Mouse (Mus musculus): ENCODE data around the gene Asb7.

Asb7 gene

DNA sequence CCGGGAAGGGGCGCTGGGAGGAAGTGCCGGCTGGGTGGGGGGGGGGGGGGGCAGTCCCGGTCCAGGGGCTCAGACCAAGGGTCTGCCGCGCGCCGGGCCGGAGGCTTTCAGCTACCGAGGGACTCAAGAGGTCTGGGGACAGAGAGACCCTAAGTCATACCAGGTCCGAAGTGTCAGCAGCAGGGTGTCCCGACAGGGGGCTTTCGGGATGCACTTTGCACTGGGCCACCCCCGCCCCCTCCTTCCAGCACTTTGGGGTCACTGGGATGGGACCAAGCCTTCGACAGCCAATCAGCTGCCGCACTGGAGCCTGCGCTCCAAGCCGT, at the start of gene Asb7:
Gene Asb7, minus strand, starts transcription at position 303 of the 326 bp plus-strand sequence.
- DNase-seq (ENCODE audit: low read depth in 2 of 2, low spot score in 2 of 2): no peak

DNA sequence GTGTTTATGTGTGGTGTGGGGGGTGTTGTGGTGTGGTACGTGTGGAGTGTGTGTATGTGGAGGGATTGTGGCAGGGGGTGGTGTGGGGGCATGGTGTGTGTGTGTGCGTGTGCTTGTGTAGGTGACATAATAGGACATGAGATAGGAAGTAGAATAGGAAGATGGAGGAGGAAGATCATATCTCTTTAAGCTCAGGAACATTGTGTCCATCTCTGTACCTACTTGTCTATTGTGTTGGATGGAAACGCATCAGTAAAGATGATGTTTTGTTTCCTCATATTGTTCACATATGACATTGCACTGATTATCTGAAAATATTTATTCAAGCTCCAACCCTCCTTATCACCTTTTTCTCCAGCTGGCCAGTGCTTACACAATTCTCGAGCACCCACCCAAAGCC, 48.0 kb upstream of the Asb7 start:
- DNase-seq (ENCODE audit: low read depth in 2 of 2, low spot score in 2 of 2): no peak

DNA sequence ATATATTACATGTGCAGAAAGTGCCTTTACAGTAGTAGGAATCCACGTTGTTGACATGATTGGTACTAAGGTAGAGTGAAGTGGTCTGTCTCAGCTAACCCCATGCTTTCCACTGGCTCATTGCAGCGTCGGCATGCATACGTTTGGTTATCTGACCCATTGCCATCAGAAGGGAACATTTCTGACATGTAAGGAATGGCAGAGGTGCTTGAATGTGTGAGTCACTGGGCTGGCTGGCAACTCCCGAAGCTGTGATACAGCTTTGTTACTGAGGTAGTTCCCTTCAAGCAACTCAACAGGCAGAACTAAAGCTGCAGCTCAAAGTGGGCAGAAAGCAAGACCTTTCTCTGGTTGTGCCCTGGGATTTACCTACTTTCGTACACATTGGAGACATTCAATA, 45.6 kb upstream of the Asb7 start:
- DNase-seq (ENCODE audit: low read depth in 2 of 2, low spot score in 2 of 2): no peak

DNA sequence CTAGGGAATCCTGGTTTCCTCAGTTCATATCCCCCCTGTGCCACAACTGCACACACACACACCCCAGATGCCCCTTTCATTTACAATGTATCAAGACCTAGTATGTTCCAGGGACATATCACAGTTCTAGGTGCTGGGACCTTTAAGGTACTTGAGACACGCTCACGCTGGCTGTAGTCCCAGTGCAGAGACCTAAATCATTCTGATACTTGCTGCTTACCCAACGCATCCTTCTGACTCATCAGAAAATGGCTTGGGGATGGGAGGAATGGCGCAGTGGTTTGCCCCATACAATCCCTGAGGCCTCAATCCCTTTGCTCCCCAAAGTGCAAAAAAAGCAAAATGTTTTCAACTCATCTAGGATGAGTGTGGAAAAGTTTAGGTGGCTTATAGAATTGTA, 45.1 kb upstream of the Asb7 start:
- DNase-seq (ENCODE audit: low read depth in 2 of 2, low spot score in 2 of 2): no peak

GRCm38 (mm10) chr7:66733882-66734281, 44.5 kb upstream of the Asb7 start:
- DNase-seq (ENCODE audit: low read depth in 2 of 2, low spot score in 2 of 2): no peak

- no peak for DNase-seq (ENCODE audit: low read depth in 2 of 2, low spot score in 2 of 2)
These were observed 44.0 kb upstream of the Asb7 start for GRCm38 (mm10) chr7:66733431-66733830.

GRCm38 (mm10) chr7:66729232-66729631, 39.8 kb upstream of the Asb7 start:
- no peak for DNase-seq (ENCODE audit: low read depth in 2 of 2, low spot score in 2 of 2)

DNA sequence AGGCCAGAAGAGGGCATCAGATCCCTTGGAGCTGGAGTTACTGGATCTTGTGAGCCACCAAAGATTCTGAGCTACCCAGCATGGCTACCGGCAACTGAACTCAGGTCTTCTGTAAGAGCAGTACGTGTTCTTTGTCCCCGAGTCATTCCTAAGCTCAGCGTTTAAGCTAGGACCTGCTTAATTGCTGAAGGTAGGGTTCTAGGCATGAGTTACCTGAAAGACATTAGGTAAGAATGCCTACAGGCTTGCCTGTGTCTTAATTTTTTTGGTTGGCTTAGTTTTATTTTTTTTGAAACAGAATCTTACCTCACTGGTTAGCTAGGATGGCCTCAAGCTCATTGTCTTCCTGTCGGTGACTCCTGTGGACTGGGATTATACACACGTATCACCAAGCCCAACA, 38.7 kb upstream of the Asb7 start:
- DNase-seq (ENCODE audit: low read depth in 2 of 2, low spot score in 2 of 2): no peak

DNA sequence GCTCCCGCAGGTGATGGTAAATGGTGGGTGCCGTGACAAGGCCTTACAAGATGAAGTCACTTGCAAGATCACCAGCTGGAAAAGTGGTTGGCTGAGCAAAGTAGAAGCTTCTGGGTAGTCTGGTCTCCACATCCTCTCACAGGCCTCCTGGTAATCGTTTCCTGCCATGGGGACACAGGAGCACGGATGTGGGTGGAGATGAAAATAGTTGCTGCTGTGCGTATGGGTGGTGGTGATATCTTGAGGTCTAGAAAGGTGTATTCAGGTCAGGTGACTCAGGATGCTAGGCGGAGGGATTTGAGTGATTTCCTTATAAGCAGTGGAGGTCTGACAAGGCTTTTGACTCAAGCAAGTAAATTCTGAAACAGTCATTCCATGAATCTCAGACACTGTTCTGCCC, 35.6 kb upstream of the Asb7 start:
- DNase-seq (ENCODE audit: low read depth in 2 of 2, low spot score in 2 of 2): peak in 1 of 2 experiments; percentile 6

GRCm38 (mm10) chr7:66724514-66724913, 35.1 kb upstream of the Asb7 start:
- DNase-seq (ENCODE audit: low read depth in 2 of 2, low spot score in 2 of 2): no peak

DNA sequence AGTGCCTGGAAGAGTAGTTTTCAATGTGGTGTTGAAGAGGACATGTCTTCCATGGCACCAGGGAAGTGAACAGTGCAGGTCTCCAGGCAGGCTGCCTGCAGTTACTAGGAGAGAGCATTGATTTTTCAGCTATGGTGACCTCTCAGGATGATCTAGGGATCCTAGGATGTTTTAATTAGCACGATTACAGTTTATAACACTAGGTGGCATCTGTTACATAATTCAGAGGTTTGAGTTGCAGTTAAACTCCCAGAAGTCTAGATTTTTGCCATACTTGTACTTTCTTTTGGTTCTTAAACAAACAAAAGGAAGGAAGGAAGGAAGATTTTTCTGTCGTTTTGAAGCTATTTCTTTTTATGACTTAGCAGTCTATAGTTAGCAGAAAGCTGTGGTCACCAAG, 21.8 kb upstream of the Asb7 start:
- no peak for DNase-seq (ENCODE audit: low read depth in 2 of 2, low spot score in 2 of 2)

GRCm38 (mm10) chr7:66704631-66705030, 15.2 kb upstream of the Asb7 start:
- no peak for DNase-seq (ENCODE audit: low read depth in 2 of 2, low spot score in 2 of 2)

DNA sequence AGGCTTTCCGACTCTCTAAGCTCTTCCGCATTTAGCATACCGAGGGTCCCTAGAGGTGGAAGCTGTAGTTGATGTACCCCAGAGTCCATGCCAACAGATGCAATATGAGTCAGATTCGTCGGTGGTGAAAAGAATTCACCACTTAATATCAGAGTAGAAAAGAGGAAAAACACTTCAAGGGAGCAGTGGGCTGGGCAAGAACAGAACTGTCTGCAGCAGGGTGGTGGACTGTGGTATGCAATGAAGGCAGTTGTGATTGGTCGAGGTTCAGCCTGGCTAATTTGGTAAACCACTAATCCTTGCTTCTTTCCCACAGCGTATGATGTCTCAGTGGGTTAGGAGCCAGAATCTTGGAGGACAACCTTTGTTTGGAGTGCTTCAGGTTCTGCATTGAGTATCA, 13.3 kb upstream of the Asb7 start:
- no peak for DNase-seq (ENCODE audit: low read depth in 2 of 2, low spot score in 2 of 2)

- no peak for DNase-seq (ENCODE audit: low read depth in 2 of 2, low spot score in 2 of 2)
These were observed 5.1 kb upstream of the Asb7 start for GRCm38 (mm10) chr7:66694467-66694866.

DNA sequence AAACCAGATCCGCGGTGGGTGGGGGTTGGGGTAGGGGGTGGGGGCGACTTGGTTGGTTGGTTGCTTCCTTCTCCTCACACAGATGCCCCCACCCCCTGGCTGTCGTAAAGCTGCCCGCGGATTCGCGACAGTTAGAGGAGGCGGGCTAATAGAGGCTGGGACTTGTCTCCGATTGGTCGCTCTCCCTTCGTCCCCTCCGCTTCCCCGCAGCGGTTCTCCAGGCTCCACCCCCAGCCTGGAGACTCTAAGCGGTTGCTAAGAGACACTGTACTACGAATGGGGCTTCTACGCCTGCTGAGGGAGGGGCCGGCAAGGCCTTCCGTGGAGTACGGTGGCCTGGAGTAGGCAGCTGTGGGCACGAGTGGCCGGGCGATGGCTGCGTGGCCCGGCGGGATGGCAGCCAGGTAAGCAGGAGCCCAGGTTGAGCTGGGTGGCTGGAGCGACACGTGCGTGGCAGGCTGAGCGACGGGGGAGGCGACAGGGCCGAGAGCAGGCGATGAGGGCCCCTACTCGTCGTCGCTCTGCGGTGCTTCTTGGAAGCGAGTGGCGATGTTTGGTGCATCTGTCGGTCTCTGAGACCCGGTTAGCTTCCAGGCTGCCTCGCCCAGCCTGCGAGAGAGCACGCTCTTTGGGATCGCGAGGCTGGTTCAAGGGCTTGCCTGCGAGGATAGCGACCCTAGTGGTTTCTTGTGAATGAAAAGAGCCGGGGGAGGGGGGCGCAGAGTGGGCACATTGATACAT, 394 bp upstream of the Asb7 start, which contains the start of gene Lins1:
Gene Lins1, plus strand, starts transcription at position 270 of the 741 bp plus-strand sequence.
- DNase-seq (ENCODE audit: low read depth in 2 of 2, low spot score in 2 of 2): peak; percentile 94 to 97

DNA sequence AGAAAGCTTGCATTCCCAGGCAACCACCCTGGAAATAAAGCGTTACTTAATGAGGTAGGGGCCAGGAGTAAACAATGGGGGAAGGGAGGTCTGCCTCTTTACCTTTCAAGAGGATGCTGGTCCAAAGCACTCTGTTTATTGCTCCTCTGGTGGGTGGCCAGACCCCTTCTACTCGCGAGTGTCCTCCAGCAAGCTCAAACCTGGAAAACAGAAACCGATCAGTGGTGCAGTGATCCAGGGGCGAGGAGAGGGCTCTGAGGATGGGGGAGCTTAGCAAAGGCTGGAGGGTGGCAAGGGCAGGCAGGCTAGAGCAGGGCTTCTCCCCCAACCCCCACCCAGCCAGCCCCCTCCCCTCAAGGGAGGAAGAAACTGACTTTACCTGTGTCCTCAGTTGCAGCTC, 675 bp downstream of the Asb7 start:
- peak in 1 of 2 experiments; percentile 1 for DNase-seq (ENCODE audit: low read depth in 2 of 2, low spot score in 2 of 2)

GRCm38 (mm10) chr7:66682119-66682863, 7.1 kb downstream of the Asb7 start:
- DNase-seq (ENCODE audit: low read depth in 2 of 2, low spot score in 2 of 2): no peak

- no peak for DNase-seq (ENCODE audit: low read depth in 2 of 2, low spot score in 2 of 2)
These were observed 13.6 kb downstream of the Asb7 start for GRCm38 (mm10) chr7:66675800-66676199.

DNA sequence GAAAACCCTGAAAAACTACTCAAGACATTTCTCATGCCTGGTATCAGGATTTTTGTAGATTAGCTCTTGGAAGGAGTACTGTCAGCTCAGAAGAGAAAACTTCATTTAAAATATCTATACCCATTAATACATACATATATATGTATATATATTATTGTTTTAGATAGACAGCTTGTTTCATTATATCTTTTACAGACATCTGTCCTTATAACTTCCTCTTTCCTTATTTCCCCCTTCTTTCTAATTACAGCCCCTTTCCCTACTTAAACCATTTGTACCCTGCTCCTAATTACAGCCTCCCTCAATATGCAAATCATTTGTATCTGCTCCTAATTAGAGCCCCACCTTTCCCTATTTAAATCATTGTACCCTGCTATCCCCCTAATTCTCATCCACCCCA, 22.3 kb downstream of the Asb7 start:
- DNase-seq (ENCODE audit: low read depth in 2 of 2, low spot score in 2 of 2): no peak

GRCm38 (mm10) chr7:66663548-66663947, 25.8 kb downstream of the Asb7 start:
- DNase-seq (ENCODE audit: low read depth in 2 of 2, low spot score in 2 of 2): no peak

DNA sequence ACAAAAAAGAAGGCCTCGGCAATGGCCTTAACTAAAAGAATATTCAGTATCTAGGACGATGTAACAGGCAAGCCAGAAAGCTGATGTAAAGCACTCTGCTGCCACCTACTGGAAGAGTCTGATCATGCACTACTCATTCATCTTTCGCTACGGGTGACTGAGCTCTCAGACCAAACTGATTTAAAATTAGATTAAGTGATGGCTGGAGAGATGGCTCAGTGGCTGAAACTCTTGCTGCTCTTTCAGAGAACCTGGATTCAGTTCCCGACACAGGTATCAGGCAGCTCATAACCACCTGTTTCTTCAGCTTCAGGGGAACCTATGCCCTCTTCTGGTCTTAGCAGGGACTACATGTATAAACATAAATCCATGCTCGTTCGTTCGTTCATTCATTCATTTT, 27.8 kb downstream of the Asb7 start:
- peak; percentile 59 to 75 for DNase-seq (ENCODE audit: low read depth in 2 of 2, low spot score in 2 of 2)

DNA sequence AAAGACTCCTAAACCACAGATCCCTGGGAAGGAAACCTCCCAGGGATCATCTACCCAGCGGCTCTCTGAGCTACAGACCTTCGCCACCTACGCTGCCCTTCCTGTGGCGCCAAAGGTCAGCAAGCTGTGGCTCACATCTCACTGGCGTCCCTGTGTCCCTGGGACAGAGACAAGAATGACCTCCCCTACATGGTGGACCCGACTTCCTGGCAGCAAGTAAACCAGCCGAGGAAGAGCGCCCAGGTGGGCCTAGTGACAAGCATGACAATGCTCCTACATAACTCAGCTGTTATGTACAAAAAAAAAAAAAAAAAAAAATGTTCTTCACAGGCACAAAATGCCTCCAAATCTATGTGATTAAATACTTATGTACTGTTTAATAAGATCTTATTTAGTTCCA, 28.4 kb downstream of the Asb7 start:
- DNase-seq (ENCODE audit: low read depth in 2 of 2, low spot score in 2 of 2): no peak

DNA sequence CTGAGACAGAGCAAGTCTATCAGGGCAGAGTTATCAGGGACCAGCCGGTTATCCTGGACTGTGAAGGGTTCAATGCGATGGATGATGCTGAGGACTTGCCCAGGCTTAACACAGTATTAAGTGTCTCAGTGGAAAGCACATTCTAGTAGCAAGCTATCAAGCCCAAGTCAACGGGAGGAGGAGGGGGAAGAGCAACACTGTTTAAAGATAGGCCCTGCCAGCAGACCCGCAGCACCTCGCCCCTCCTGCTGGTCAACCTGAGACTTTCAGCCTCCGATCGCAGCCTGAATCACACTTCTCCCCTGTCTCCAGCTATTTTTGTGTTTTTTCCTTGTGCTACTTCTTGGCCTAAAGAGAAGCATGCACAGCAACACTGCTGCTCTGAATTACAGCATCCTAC, 29.1 kb downstream of the Asb7 start:
- DNase-seq (ENCODE audit: low read depth in 2 of 2, low spot score in 2 of 2): no peak

Measured in CD8-positive naive resting alpha-beta T cell, adult 2 months (primary cell).